Mouse (Mus musculus): Measurements from ENCODE around the gene Kcnj14.

GRCm38 (mm10) chr7:45824598-45824997, at the start of gene Kcnj14:
- TF ChIP-seq CTCF (IDR thresholded peaks at IDR 0.05; ENCODE audit: low read depth) (no peak), EP300 (IDR thresholded peaks at IDR 0.05; ENCODE audit: low read depth) (no peak)
